Mouse (Mus musculus) liver, embryonic 14.5 days (tissue): ENCODE results near the gene Junb. TPM values are rescaled to one million over a fixed set of nuclear protein-coding genes. Genes with fewer than 3 reads are reported as not detected.

Experiments used
- ATAC-seq: fragments of 200-750 bp; cut with Nextera tagmentation; 2 replicates; pipeline ENCODE4 v1.8.0; 2017; ENCODE audit warnings: moderate number of reproducible peaks, mild to moderate bottlenecking, moderate library complexity; ENCODE audit not compliant: insufficient read depth
- DNase-seq, 3 experiments: peaks; one replicate each; pipeline ENCODE4 v3.0.0-alpha.2; 2012 to 2013; ENCODE audit warnings: low read depth in 3 of 3, low spot score in 3 of 3
- H3K27ac ChIP-seq: fragments of 300-500 bp; sonication (generic); 2 replicates; pipeline ENCODE4 v1.5.1; 2014; ENCODE audit warnings: moderate library complexity, mild to moderate bottlenecking, control low read depth, inconsistent platforms
- H3K27me3 ChIP-seq: fragments of 300-500 bp; sonication (generic); 2 replicates; pipeline ENCODE4 v1.6.1; 2014; ENCODE audit warnings: mild to moderate bottlenecking, low read length, moderate library complexity; ENCODE audit not compliant: control insufficient read depth, insufficient read depth
- H3K36me3 ChIP-seq: fragments of 300-500 bp; sonication (generic); replicated peaks from 2 replicates; pipeline ENCODE4 v1.6.1; 2014; ENCODE audit warnings: low read depth; ENCODE audit not compliant: control insufficient read depth, insufficient read depth
- H3K4me1 ChIP-seq, 2 experiments: fragments of 200-500 bp in 1 of 2; fragments of 300-500 bp in 1 of 2; sonication (generic) in 1 of 2; replicated peaks; 2 replicates each; pipeline ENCODE4 v1.6.1; 2012 to 2014; ENCODE audit warnings: antibody characterized with exemption in 1 of 2, inconsistent platforms in 1 of 2, low read length in 1 of 2; ENCODE audit not compliant: control insufficient read depth in 2 of 2, insufficient read depth in 2 of 2
- H3K4me2 ChIP-seq: fragments of 300-500 bp; sonication (generic); 2 replicates; pipeline ENCODE4 v1.6.1; 2014; ENCODE audit warnings: low read depth, mild to moderate bottlenecking, control low read depth, moderate library complexity
- H3K4me3 ChIP-seq, 2 experiments: fragments of 200-500 bp in 1 of 2; fragments of 300-500 bp in 1 of 2; sonication (generic) in 1 of 2; 2 replicates each; pipeline ENCODE4 v1.5.1; 2012 to 2014; ENCODE audit warnings: low read depth in 2 of 2, low read length in 2 of 2, mild to moderate bottlenecking in 2 of 2, control low read depth in 1 of 2, inconsistent platforms in 1 of 2, moderate library complexity in 1 of 2; ENCODE audit not compliant: insufficient read depth in 1 of 2
- H3K9ac ChIP-seq: fragments of 300-500 bp; sonication (generic); replicated peaks from 2 replicates; pipeline ENCODE4 v1.6.1; 2014; ENCODE audit warnings: mild to moderate bottlenecking, control low read depth, moderate library complexity
- H3K9me3 ChIP-seq: fragments of 300-500 bp; sonication (generic); 2 replicates; pipeline ENCODE4 v1.6.1; 2016; ENCODE audit warnings: low read length, mixed read lengths; ENCODE audit not compliant: control insufficient read depth
- CTCF ChIP-seq: IDR thresholded peaks from 2 replicates; pipeline ENCODE4 v1.5.1; 2016; ENCODE audit warnings: antibody characterized with exemption, low read depth, control low read depth
- EP300 ChIP-seq: IDR thresholded peaks from 2 replicates; pipeline ENCODE4 v1.6.1; 2016; ENCODE audit warnings: antibody characterized with exemption, low read depth
- WGBS: fragments of 180-500 bp; shearing (Covaris S2); extraction: QIAGEN DNeasy Blood & Tissue Kit; methylation state at CpG from one replicate; pipeline ENCODE4 v1.1.7; 2014; ENCODE audit not compliant: insufficient replicate concordance; 5-methylcytosine and 5-hydroxymethylcytosine counted together
- microRNA-seq: library from miRNA; unstranded; fragments of <30 nt; microRNA quantifications from one replicate; pipeline ENCODE4, GENCODE M21; 2016
- polyA plus RNA-seq, 2 experiments: library from polyadenylated mRNA; depleted of rRNA in 1 of 2; stranded (reverse) in 1 of 2; unstranded in 1 of 2; fragments of >200 nt; fragmentation: Nextera tagmentation in 1 of 2; extraction: Ambion mirVana in 1 of 2; gene quantifications; 2 replicates each; pipeline versions ENCODE4 v1.2.1 to v1.2.3; 2012 to 2014

The Junb gene
- polyA plus RNA-seq, 2 experiments: 8.3 to 10.5 TPM

DNA sequence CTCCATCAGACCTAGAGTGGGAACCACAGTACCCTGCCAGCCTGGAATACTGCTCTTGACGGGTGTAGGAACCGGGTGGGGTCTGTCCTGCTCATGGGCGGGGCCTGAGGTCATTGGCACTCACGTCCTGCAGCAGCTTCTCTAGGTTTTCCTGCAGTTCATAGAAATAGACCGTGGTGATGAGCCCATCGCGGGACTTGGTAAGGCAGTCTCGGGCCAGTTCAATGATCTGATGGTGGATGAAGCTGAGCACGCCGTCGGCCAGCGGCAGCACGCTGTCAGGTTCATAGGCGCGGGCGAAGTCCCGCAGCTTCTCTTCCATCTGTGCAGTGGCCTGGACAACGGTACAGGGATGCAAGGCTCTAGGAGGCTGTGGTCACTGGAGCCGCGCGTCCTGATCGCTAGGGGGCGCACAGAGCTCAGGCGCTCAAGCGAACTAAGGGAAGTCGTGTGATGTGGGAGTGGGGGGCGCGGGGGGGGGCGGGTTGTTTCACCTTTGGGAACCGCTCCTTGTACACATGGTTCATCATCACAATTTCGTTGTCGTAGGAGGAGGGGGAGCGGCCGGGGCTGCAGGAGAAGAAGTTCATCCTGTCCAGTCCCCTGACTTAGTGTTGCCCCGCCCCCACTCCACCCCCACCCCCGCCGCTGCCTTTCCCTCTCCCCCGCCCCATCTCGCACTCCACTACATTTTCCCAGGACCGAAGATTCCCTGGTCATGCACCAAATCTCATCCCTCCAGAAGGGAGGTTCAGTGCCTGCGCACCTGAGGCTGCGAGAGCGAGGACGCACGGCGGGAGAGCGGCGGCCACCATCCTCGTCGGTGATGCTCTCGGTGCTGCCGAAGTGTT, 49.8 kb downstream of the Junb start:
- DNase-seq (no peak), ATAC-seq (0 out of 2 replicates have a peak, but pooled peaks have one; percentile 47)
- H3K9me3 ChIP-seq: no peaks in the 10 kb centered on the region
- peak overlapping the region; percentile 27; the same call in 1 of the 2 replicates for H3K4me2 ChIP-seq
- no peaks in the 10 kb centered on the region for H3K4me1 ChIP-seq
- H3K4me3 ChIP-seq: no peak overlapping the region
- H3K27me3 ChIP-seq: peaks cover 31% of the 10 kb centered on the region
- TF ChIP-seq CTCF (peak; percentile 92), EP300 (no peak)
- H3K36me3 ChIP-seq: no peaks in the 10 kb centered on the region
- H3K9ac ChIP-seq: no peak overlapping the region
- H3K27ac ChIP-seq: no peak overlapping the region
- WGBS: 6% methylated on average over 52 of the region's 52 CpGs

DNA sequence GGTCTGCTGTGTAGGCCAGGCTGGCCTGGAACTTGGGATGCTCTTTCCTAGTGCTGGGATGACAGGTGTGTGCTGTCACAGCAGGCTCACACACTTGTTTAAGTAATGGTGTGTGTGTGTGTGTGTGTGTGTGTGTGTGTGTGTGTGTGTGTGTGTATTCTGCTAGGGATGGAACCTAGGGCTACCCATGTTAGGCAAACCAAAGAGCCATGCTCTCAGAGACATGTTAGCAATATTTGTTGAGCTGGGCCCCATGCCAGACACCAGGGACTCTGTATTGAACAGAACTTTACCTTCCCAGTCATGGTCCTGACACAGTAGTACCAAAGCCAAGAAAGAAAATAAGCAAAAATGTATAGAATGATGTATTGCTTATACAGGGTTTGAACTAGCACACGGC, 51.0 kb downstream of the Junb start:
- Histone ChIP-seq H3K4me1 (no peaks in the 10 kb centered on the region), H3K9ac (no peak overlapping the region), H3K4me3 (no peak overlapping the region), H3K9me3 (no peaks in the 10 kb centered on the region), H3K27me3 (peaks cover 29% of the 10 kb centered on the region), H3K36me3 (no peaks in the 10 kb centered on the region), H3K27ac (no peak overlapping the region), H3K4me2 (no peak overlapping the region)
- 54% methylated on average over 1 of the region's 1 CpGs for WGBS
- TF ChIP-seq EP300 (no peak), CTCF (no peak)
- DNase-seq (no peak), ATAC-seq (no peak)

DNA sequence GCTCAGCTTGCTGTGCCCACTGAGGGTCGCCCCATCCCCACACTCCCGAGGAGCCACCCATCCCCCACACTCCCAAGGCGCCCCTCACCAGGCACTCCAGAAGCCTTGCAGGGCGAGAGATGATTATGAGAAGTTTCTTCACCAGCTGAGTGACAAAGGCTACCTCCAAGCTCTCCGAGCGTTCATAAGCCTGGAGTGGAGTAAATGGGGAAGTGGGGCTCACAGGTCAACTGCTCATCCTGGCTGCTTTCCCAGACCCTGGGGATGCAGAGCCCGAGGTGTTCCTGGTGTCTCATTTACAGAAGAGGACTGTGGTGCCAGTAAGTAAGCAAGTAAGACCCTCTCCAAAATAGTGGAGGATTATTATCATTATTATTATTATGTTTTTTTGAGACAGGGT, 53.0 kb downstream of the Junb start:
- Histone ChIP-seq H3K4me2 (no peak overlapping the region), H3K36me3 (no peaks in the 10 kb centered on the region), H3K9me3 (no peaks in the 10 kb centered on the region), H3K27ac (no peak overlapping the region), H3K27me3 (peaks cover 16% of the 10 kb centered on the region), H3K4me3 (no peak overlapping the region), H3K9ac (no peak overlapping the region), H3K4me1 (no peaks in the 10 kb centered on the region)
- ATAC-seq: no peak
- DNase-seq: no peak
- TF ChIP-seq EP300: no peak
- no peak for TF ChIP-seq CTCF
- 40% methylated on average over 7 of the region's 7 CpGs for WGBS

Small RNA genes lying within 50 kb of the gene (microRNA-seq; reads per million reads assigned to microRNA genes)
- gene Gm24197: not detected

Other genes with a start within 250 kb of the Junb start
- 1.2 and 1.4 TPM in 2 replicates for gene Nfix, start 178.4 kb downstream of the Junb start, polyA plus RNA-seq (2012; rRNA removed)
- gene Nfix, start 178.4 kb downstream of the Junb start, polyA plus RNA-seq (2014; fragmentation: Nextera tagmentation; extraction: Ambion mirVana): 2.5 and 3.1 TPM in 2 replicates
- gene Dand5, start 155.9 kb downstream of the Junb start, polyA plus RNA-seq (2012; rRNA removed): 1.9 TPM in 2 replicates
- 2.5 and 2.7 TPM in 2 replicates for gene Dand5, start 155.9 kb downstream of the Junb start, polyA plus RNA-seq (2014; fragmentation: Nextera tagmentation; extraction: Ambion mirVana)
- 24.4 and 31.0 TPM in 2 replicates for gene Gadd45gip1, start 147.2 kb downstream of the Junb start, polyA plus RNA-seq (2012; rRNA removed)
- gene Gadd45gip1, start 147.2 kb downstream of the Junb start, polyA plus RNA-seq (2014; fragmentation: Nextera tagmentation; extraction: Ambion mirVana): 50.2 and 55.7 TPM in 2 replicates
- gene Rad23a, start 138.1 kb downstream of the Junb start, polyA plus RNA-seq (2012; rRNA removed): 139 and 184 TPM in 2 replicates
- gene Rad23a, start 138.1 kb downstream of the Junb start, polyA plus RNA-seq (2014; fragmentation: Nextera tagmentation; extraction: Ambion mirVana): 258 and 279 TPM in 2 replicates
- 144 and 262 TPM in 2 replicates for gene Calr, start 131.8 kb downstream of the Junb start, polyA plus RNA-seq (2012; rRNA removed)
- gene Calr, start 131.8 kb downstream of the Junb start, polyA plus RNA-seq (2014; fragmentation: Nextera tagmentation; extraction: Ambion mirVana): 348 and 351 TPM in 2 replicates
- gene Farsa, start 121.7 kb downstream of the Junb start, polyA plus RNA-seq (2012; rRNA removed): 53.5 and 54.8 TPM in 2 replicates
- 45.8 and 48.7 TPM in 2 replicates for gene Farsa, start 121.7 kb downstream of the Junb start, polyA plus RNA-seq (2014; fragmentation: Nextera tagmentation; extraction: Ambion mirVana)
- 16.7 and 26.4 TPM in 2 replicates for gene Syce2, start 106.6 kb downstream of the Junb start, polyA plus RNA-seq (2012; rRNA removed)
- 78.2 and 80.2 TPM in 2 replicates for gene Syce2, start 106.6 kb downstream of the Junb start, polyA plus RNA-seq (2014; fragmentation: Nextera tagmentation; extraction: Ambion mirVana)
- 27.1 and 31.4 TPM in 2 replicates for gene Gcdh, start 84.8 kb downstream of the Junb start, polyA plus RNA-seq (2012; rRNA removed)
- gene Gcdh, start 84.8 kb downstream of the Junb start, polyA plus RNA-seq (2014; fragmentation: Nextera tagmentation; extraction: Ambion mirVana): 38.9 and 42.7 TPM in 2 replicates
- gene Klf1, start 76.8 kb downstream of the Junb start, polyA plus RNA-seq (2012; rRNA removed): 209 and 251 TPM in 2 replicates
- gene Klf1, start 76.8 kb downstream of the Junb start, polyA plus RNA-seq (2014; fragmentation: Nextera tagmentation; extraction: Ambion mirVana): 522 and 566 TPM in 2 replicates
- 9.6 and 11.0 TPM in 2 replicates for gene Dnase2a, start 70.2 kb downstream of the Junb start, polyA plus RNA-seq (2012; rRNA removed)
- 8.4 and 8.5 TPM in 2 replicates for gene Dnase2a, start 70.2 kb downstream of the Junb start, polyA plus RNA-seq (2014; fragmentation: Nextera tagmentation; extraction: Ambion mirVana)
- 0.06 and 0.21 TPM in 2 replicates for gene Mast1, start 41.4 kb downstream of the Junb start, polyA plus RNA-seq (2012; rRNA removed)
- 0.08 and 0.14 TPM in 2 replicates for gene Mast1, start 41.4 kb downstream of the Junb start, polyA plus RNA-seq (2014; fragmentation: Nextera tagmentation; extraction: Ambion mirVana)
- gene Rtbdn, start 31.7 kb downstream of the Junb start, polyA plus RNA-seq (2012; rRNA removed): 0.03 TPM in 1 of 2 replicates, not detected in the other
- gene Rtbdn, start 31.7 kb downstream of the Junb start, polyA plus RNA-seq (2014; fragmentation: Nextera tagmentation; extraction: Ambion mirVana): not detected in 2 replicates
- not detected in 2 replicates for gene Gm49661, start 9.3 kb downstream of the Junb start, polyA plus RNA-seq (2012; rRNA removed)
- not detected in 2 replicates for gene Gm49661, start 9.3 kb downstream of the Junb start, polyA plus RNA-seq (2014; fragmentation: Nextera tagmentation; extraction: Ambion mirVana)
- 1,117 and 1,155 TPM in 2 replicates for gene Prdx2, start 9.1 kb downstream of the Junb start, polyA plus RNA-seq (2012; rRNA removed)
- 2,207 and 2,282 TPM in 2 replicates for gene Prdx2, start 9.1 kb downstream of the Junb start, polyA plus RNA-seq (2014; fragmentation: Nextera tagmentation; extraction: Ambion mirVana)
- gene Rnaseh2a, start 9.0 kb downstream of the Junb start, polyA plus RNA-seq (2012; rRNA removed): 49.3 and 56.2 TPM in 2 replicates
- 107 and 125 TPM in 2 replicates for gene Rnaseh2a, start 9.0 kb downstream of the Junb start, polyA plus RNA-seq (2014; fragmentation: Nextera tagmentation; extraction: Ambion mirVana)
- 2.3 and 4.3 TPM in 2 replicates for gene Hook2, start 11.9 kb upstream of the Junb start, polyA plus RNA-seq (2012; rRNA removed)
- gene Hook2, start 11.9 kb upstream of the Junb start, polyA plus RNA-seq (2014; fragmentation: Nextera tagmentation; extraction: Ambion mirVana): 3.2 and 4.3 TPM in 2 replicates
- 0.02 TPM in 1 of 2 replicates, not detected in the other for gene Best2, start 35.8 kb upstream of the Junb start, polyA plus RNA-seq (2012; rRNA removed)
- gene Best2, start 35.8 kb upstream of the Junb start, polyA plus RNA-seq (2014; fragmentation: Nextera tagmentation; extraction: Ambion mirVana): not detected in 2 replicates
- gene Asna1, start 46.6 kb upstream of the Junb start, polyA plus RNA-seq (2012; rRNA removed): 83.4 and 85.3 TPM in 2 replicates
- gene Asna1, start 46.6 kb upstream of the Junb start, polyA plus RNA-seq (2014; fragmentation: Nextera tagmentation; extraction: Ambion mirVana): 56.9 and 58.8 TPM in 2 replicates
- gene Trir, start 48.1 kb upstream of the Junb start, polyA plus RNA-seq (2012; rRNA removed): 74.0 and 100 TPM in 2 replicates
- gene Trir, start 48.1 kb upstream of the Junb start, polyA plus RNA-seq (2014; fragmentation: Nextera tagmentation; extraction: Ambion mirVana): 84.4 and 89.3 TPM in 2 replicates
- gene Tnpo2, start 58.2 kb upstream of the Junb start, polyA plus RNA-seq (2012; rRNA removed): 24.8 and 25.2 TPM in 2 replicates
- gene Tnpo2, start 58.2 kb upstream of the Junb start, polyA plus RNA-seq (2014; fragmentation: Nextera tagmentation; extraction: Ambion mirVana): 9.9 and 10.2 TPM in 2 replicates
- gene Fbxw9, start 81.3 kb upstream of the Junb start, polyA plus RNA-seq (2012; rRNA removed): 8.9 and 13.5 TPM in 2 replicates
- gene Fbxw9, start 81.3 kb upstream of the Junb start, polyA plus RNA-seq (2014; fragmentation: Nextera tagmentation; extraction: Ambion mirVana): 5.7 and 6.0 TPM in 2 replicates
- 0.29 TPM in 1 of 2 replicates, not detected in the other for gene Gm5741, start 89.3 kb upstream of the Junb start, polyA plus RNA-seq (2012; rRNA removed)
- gene Gm5741, start 89.3 kb upstream of the Junb start, polyA plus RNA-seq (2014; fragmentation: Nextera tagmentation; extraction: Ambion mirVana): not detected in 2 replicates
- gene Dhps, start 93.0 kb upstream of the Junb start, polyA plus RNA-seq (2012; rRNA removed): 19.6 and 21.5 TPM in 2 replicates
- gene Dhps, start 93.0 kb upstream of the Junb start, polyA plus RNA-seq (2014; fragmentation: Nextera tagmentation; extraction: Ambion mirVana): 30.9 and 36.4 TPM in 2 replicates
- 40.6 and 51.8 TPM in 2 replicates for gene Wdr83os, start 102.0 kb upstream of the Junb start, polyA plus RNA-seq (2012; rRNA removed)
- gene Wdr83os, start 102.0 kb upstream of the Junb start, polyA plus RNA-seq (2014; fragmentation: Nextera tagmentation; extraction: Ambion mirVana): 61.8 and 71.5 TPM in 2 replicates
- 21.2 and 26.0 TPM in 2 replicates for gene Wdr83, start 102.6 kb upstream of the Junb start, polyA plus RNA-seq (2012; rRNA removed)
- gene Wdr83, start 102.6 kb upstream of the Junb start, polyA plus RNA-seq (2014; fragmentation: Nextera tagmentation; extraction: Ambion mirVana): 20.1 and 24.4 TPM in 2 replicates
- 15.2 and 19.5 TPM in 2 replicates for gene Man2b1, start 104.6 kb upstream of the Junb start, polyA plus RNA-seq (2012; rRNA removed)
- gene Man2b1, start 104.6 kb upstream of the Junb start, polyA plus RNA-seq (2014; fragmentation: Nextera tagmentation; extraction: Ambion mirVana): 17.2 and 20.6 TPM in 2 replicates
- 0.64 and 0.87 TPM in 2 replicates for gene Zfp791, start 144.4 kb upstream of the Junb start, polyA plus RNA-seq (2012; rRNA removed)
- 0.44 and 0.63 TPM in 2 replicates for gene Zfp791, start 144.4 kb upstream of the Junb start, polyA plus RNA-seq (2014; fragmentation: Nextera tagmentation; extraction: Ambion mirVana)
- gene Cks1brt, start 173.2 kb upstream of the Junb start, polyA plus RNA-seq (2012; rRNA removed): not detected in 2 replicates
- gene Cks1brt, start 173.2 kb upstream of the Junb start, polyA plus RNA-seq (2014; fragmentation: Nextera tagmentation; extraction: Ambion mirVana): not detected in 2 replicates
- gene Olfr371, start 247.3 kb upstream of the Junb start, polyA plus RNA-seq (2012; rRNA removed): not detected in 2 replicates
- not detected in 2 replicates for gene Olfr371, start 247.3 kb upstream of the Junb start, polyA plus RNA-seq (2014; fragmentation: Nextera tagmentation; extraction: Ambion mirVana)